13 mouse cellular contexts compared by ENCODE assay signal in the genomic region with DNA sequence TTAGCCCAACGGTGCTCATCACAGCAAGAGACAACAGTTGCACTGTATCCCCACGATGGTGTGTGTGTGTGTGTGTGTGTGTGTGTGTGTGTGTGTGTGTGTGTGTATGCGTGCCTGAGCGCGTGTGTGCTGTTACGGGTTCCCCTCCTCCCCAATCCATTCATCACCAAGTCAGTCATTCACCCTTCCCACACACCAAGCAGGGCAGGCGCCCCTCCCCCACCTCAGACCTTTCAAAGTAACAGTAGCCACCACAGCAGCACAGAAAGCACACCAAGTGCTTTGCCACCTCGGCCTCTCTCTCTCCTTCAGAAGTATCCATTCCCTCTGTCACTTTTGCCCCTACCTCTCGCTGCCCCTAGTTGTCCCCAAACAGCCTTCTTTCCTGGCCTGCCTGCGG. TPM values are rescaled to one million over a fixed set of nuclear protein-coding genes. Genes with fewer than 3 reads are reported as not detected.
DNase-seq lines count a peak whose midpoint lies in the region; ATAC-seq and TF ChIP-seq lines count a peak whose summit lies in the region.
"Had no signal": no experiment of that assay in that cellular context is flagged by ENCODE, and none has a peak within 500 bp of the region (broad histone marks: within the 10 kb centered on the region; RNA-seq: fewer than 3 reads in every experiment).

No protein-coding gene starts in this region.

- H3K27me3 ChIP-seq in kidney, postnatal 0 days (ENCODE audit: insufficient read depth, low read length): no peaks in the 10 kb centered on the region; the same call in 1 of the 2 replicates
- H3K27me3 ChIP-seq in embryonic facial prominence, embryonic 11.5 days (ENCODE audit: control insufficient read depth, insufficient read depth, low read length): no peaks in the 10 kb centered on the region
- H3K27me3 ChIP-seq in hindbrain, embryonic 14.5 days (ENCODE audit: control insufficient read depth, insufficient read depth, low read length): no peaks in the 10 kb centered on the region
- H3K27me3 ChIP-seq in midbrain, postnatal 0 days (ENCODE audit: insufficient read depth, low read length): no peaks in the 10 kb centered on the region
- H3K27me3 ChIP-seq: intestine, embryonic 15.5 days had no signal

- H3K27ac ChIP-seq in kidney, postnatal 0 days: no peak overlapping the region
- H3K27ac ChIP-seq in embryonic facial prominence, embryonic 11.5 days (replicated peaks; ENCODE audit: low read depth, low read length): no peak overlapping the region
- no peak overlapping the region for H3K27ac ChIP-seq in hindbrain, embryonic 14.5 days
- H3K27ac ChIP-seq in midbrain, postnatal 0 days (ENCODE audit: low read depth, low read length): no peak overlapping the region
- H3K27ac ChIP-seq: intestine, embryonic 15.5 days had no signal

- no peak overlapping the region for H3K4me3 ChIP-seq in kidney, postnatal 0 days (replicated peaks; ENCODE audit: low read depth, low read length)
- H3K4me3 ChIP-seq in embryonic facial prominence, embryonic 11.5 days (ENCODE audit: low read depth, low read length): no peak overlapping the region
- H3K4me3 ChIP-seq in hindbrain, embryonic 14.5 days (replicated peaks; ENCODE audit: low read length): no peak overlapping the region
- H3K4me3 ChIP-seq in midbrain, postnatal 0 days (ENCODE audit: low read depth, low read length): no peak overlapping the region
- H3K4me3 ChIP-seq: intestine, embryonic 15.5 days had no signal

- H3K36me3 ChIP-seq in kidney, postnatal 0 days (ENCODE audit: insufficient read depth, low read length): no peaks in the 10 kb centered on the region
- no peaks in the 10 kb centered on the region for H3K36me3 ChIP-seq in embryonic facial prominence, embryonic 11.5 days (replicated peaks; ENCODE audit: control insufficient read depth, insufficient read depth, low read depth, low read length)
- H3K36me3 ChIP-seq in hindbrain, embryonic 14.5 days (replicated peaks; ENCODE audit: control insufficient read depth, insufficient read depth): no peaks in the 10 kb centered on the region
- H3K36me3 ChIP-seq in midbrain, postnatal 0 days (ENCODE audit: insufficient read depth, low read length): no peaks in the 10 kb centered on the region
- H3K36me3 ChIP-seq: intestine, embryonic 15.5 days had no signal

- peak; percentile 20 for DNase-seq in kidney, postnatal 0 days (ENCODE audit: low spot score)
- no peak for DNase-seq in kidney, postnatal 14 days
- peak; percentile 41 for DNase-seq in embryonic facial prominence, embryonic 11.5 days (ENCODE audit: low spot score)
- DNase-seq in hindbrain, embryonic 14.5 days (ENCODE audit: low spot score): no peak
- no peak for DNase-seq in midbrain, postnatal 0 days (ENCODE audit: low spot score)
- no peak for DNase-seq in ovary, adult 18-20 months (ENCODE audit: low spot score)
- DNase-seq in ovary, postnatal 10 days (ENCODE audit: low spot score): no peak
- DNase-seq: cerebellum, adult 8-10 months; left cerebral cortex, postnatal 4 days; right cerebral cortex, postnatal 4 days; thymus, postnatal 36 days had no signal

- WGBS in kidney, postnatal 0 days: 20% methylated on average over 10 of the region's 10 CpGs
- 19% methylated on average over 10 of the region's 10 CpGs for WGBS in embryonic facial prominence, embryonic 11.5 days
- WGBS in hindbrain, embryonic 14.5 days: 10% methylated on average over 10 of the region's 10 CpGs
- 20% methylated on average over 9 of the region's 10 CpGs for WGBS in midbrain, postnatal 0 days

- H3K9me3 ChIP-seq in kidney, postnatal 0 days (replicated peaks; ENCODE audit: low read length): no peaks in the 10 kb centered on the region
- H3K9me3 ChIP-seq in embryonic facial prominence, embryonic 11.5 days (replicated peaks; ENCODE audit: control insufficient read depth, low read length): no peaks in the 10 kb centered on the region
- H3K9me3 ChIP-seq in hindbrain, embryonic 14.5 days (ENCODE audit: control insufficient read depth, low read length): no peaks in the 10 kb centered on the region
- H3K9me3 ChIP-seq in midbrain, postnatal 0 days (ENCODE audit: low read length): no peaks in the 10 kb centered on the region
- H3K9me3 ChIP-seq: intestine, embryonic 15.5 days had no signal

- no peak for ATAC-seq in kidney, postnatal 0 days (replicated peaks; ENCODE audit: low FRiP score, low read depth)
- ATAC-seq in embryonic facial prominence, embryonic 11.5 days (replicated peaks; ENCODE audit: insufficient number of reproducible peaks, low FRiP score, low TSS enrichment, low read depth): no peak
- ATAC-seq in hindbrain, embryonic 14.5 days (ENCODE audit: low FRiP score): peak; percentile 54; the same call in 1 of the 2 replicates
- ATAC-seq in midbrain, postnatal 0 days (ENCODE audit: low FRiP score): 0 out of 2 replicates have a peak, but pooled peaks have one; percentile 32
- ATAC-seq: activated CD4-positive, CD25-positive, alpha-beta regulatory T cell, adult 4 months had no signal

- H3K9ac ChIP-seq in kidney, postnatal 0 days (ENCODE audit: low read depth, low read length): no peak overlapping the region
- H3K9ac ChIP-seq in embryonic facial prominence, embryonic 11.5 days (replicated peaks; ENCODE audit: low read length): no peak overlapping the region
- H3K9ac ChIP-seq in hindbrain, embryonic 14.5 days: no peak overlapping the region
- no peak overlapping the region for H3K9ac ChIP-seq in midbrain, postnatal 0 days (replicated peaks; ENCODE audit: low read length, poor library complexity, severe bottlenecking)
- H3K9ac ChIP-seq: intestine, embryonic 15.5 days had no signal

- no peaks in the 10 kb centered on the region for H3K4me1 ChIP-seq in kidney, postnatal 0 days (replicated peaks; ENCODE audit: insufficient read depth, low read length)
- peaks cover 4% of the 10 kb centered on the region for H3K4me1 ChIP-seq in embryonic facial prominence, embryonic 11.5 days (ENCODE audit: control insufficient read depth, insufficient read depth, low read length)
- peaks cover 14% of the 10 kb centered on the region for H3K4me1 ChIP-seq in hindbrain, embryonic 14.5 days (replicated peaks; ENCODE audit: control insufficient read depth, insufficient read depth, low read length)
- peaks cover 4% of the 10 kb centered on the region; the same call in 1 of the 2 replicates for H3K4me1 ChIP-seq in midbrain, postnatal 0 days (ENCODE audit: insufficient read depth, low read length)

- H3K4me2 ChIP-seq in kidney, postnatal 0 days (ENCODE audit: low read length): no peak overlapping the region
- H3K4me2 ChIP-seq in embryonic facial prominence, embryonic 11.5 days (ENCODE audit: low read depth, low read length): no peak overlapping the region
- no peak overlapping the region for H3K4me2 ChIP-seq in hindbrain, embryonic 14.5 days (replicated peaks)
- no peak overlapping the region for H3K4me2 ChIP-seq in midbrain, postnatal 0 days (ENCODE audit: low read depth, low read length, poor library complexity, severe bottlenecking)
- H3K4me2 ChIP-seq: intestine, embryonic 15.5 days had no signal

- no peak for TF ChIP-seq CTCF in kidney, postnatal 0 days (IDR thresholded peaks at IDR 0.05; ENCODE audit: low read depth)
- TF ChIP-seq CTCF in midbrain, postnatal 0 days (IDR thresholded peaks at IDR 0.05): no peak

RNA-seq across cellular contexts. Expression of gene Lrp8, which starts 45.8 kb away (rescaled TPM):
- polyA plus RNA-seq in kidney, postnatal 0 days (2015; fragmentation: Nextera tagmentation; extraction: Ambion mirVana): 0.41 and 0.82 TPM in 2 replicates
- 4.5 and 5.0 TPM in 2 replicates for polyA plus RNA-seq in embryonic facial prominence, embryonic 11.5 days (2014; fragmentation: Nextera tagmentation; extraction: Ambion mirVana)
- polyA plus RNA-seq in hindbrain, embryonic 14.5 days (2014; fragmentation: Nextera tagmentation; extraction: Ambion mirVana): 62.2 and 69.5 TPM in 2 replicates
- total RNA-seq in midbrain, postnatal 0 days (2014; rRNA removed): 74.1 and 78.5 TPM in 2 replicates
- polyA plus RNA-seq in midbrain, postnatal 0 days (2015; fragmentation: Nextera tagmentation; extraction: Ambion mirVana): 31.9 and 35.2 TPM in 2 replicates

Comparison
In these comparisons a context has a peak if more than half of its experiments do, and no peak if none do; other contexts are left out.
1. DNase-seq: peak in kidney, postnatal 0 days (single experiment) and embryonic facial prominence, embryonic 11.5 days (single experiment); none in kidney, postnatal 14 days (single experiment), hindbrain, embryonic 14.5 days (single experiment), midbrain, postnatal 0 days (single experiment), ovary, adult 18-20 months (single experiment) and ovary, postnatal 10 days (single experiment).
2. ATAC-seq: peak in hindbrain, embryonic 14.5 days (single experiment) and midbrain, postnatal 0 days (single experiment); none in kidney, postnatal 0 days (single experiment) and embryonic facial prominence, embryonic 11.5 days (single experiment).